Mouse (Mus musculus): Measurements from ENCODE around the gene Gm45713. TPM values are rescaled to one million over a fixed set of nuclear protein-coding genes. Genes with fewer than 3 reads are reported as not detected.
A peak's percentile ranks its signal among the peaks of the same experiment; 100 is the strongest.

Gm45713 gene
- total and polyA plus RNA-seq, 2 experiments from 2014 or later = not detected

DNA sequence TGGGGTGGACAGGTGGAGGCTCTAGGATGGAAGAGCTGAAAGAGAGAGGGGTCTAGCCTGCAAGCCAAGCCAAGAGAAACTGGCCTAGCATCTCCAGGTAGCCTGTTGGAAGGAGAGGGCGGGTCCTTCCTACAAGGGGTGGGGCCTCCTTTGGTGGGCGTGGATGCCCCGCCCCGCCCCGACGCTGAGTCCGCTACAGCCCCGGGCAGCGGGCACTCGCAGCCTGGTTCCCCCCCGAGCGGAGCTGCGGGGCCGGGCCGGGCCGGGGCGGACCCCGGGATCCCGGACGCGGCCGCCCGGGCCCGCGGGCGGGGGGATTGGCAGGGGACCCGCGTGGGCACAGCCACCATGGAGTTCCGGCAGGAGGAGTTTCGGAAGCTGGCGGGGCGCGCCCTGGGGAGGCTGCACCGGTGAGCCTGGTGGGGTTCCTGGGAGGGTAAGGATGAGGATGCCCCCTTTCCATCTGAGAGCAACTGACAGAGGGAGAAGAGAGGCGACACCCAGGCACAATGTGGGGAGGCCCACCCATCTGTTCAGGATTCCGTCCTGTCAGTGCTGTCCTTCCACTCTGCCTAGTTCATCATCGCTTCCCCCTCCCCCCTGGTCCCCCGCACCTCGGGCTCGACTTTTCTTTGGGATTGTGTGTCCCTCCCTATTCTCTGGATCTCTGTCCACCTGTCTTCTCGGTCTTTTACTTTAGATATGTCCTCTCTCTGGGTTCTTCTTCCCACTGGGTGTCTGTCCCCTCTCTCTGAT is 27.9 kb upstream of the Gm45713 start, which contains the start of gene Slc17a7:
Gene Slc17a7 (plus strand): TSS at position 215 of the 756 bp plus-strand sequence.
- H3K4me1 ChIP-seq (ENCODE audit: insufficient read depth) = peaks cover 6% of the 10 kb centered on the region; the same call in 1 of the 2 replicates
- H3K27me3 ChIP-seq (ENCODE audit: insufficient read depth, low read length) = peaks cover 14% of the 10 kb centered on the region
- ATAC-seq (no peak), DNase-seq (no peak)
- H3K9me3 ChIP-seq (ENCODE audit: low read length) = no peaks in the 10 kb centered on the region
- peak within 1 kb of the TSS; percentile 62 for H3K4me2 ChIP-seq (ENCODE audit: low read depth)
- peak within 1 kb of the TSS; percentile 75 for H3K27ac ChIP-seq (ENCODE audit: low read depth, low read length)
- 2% methylated on average over 39 of the region's 41 CpGs for whole genome bisulfite sequencing
- H3K36me3 ChIP-seq (ENCODE audit: insufficient read depth) = peaks cover 13% of the 10 kb centered on the region; the same call in 1 of the 2 replicates
- peak within 1 kb of the TSS; percentile 47 for H3K4me3 ChIP-seq (ENCODE audit: low read depth, low read length)
- no peak for TF ChIP-seq CTCF (IDR thresholded peaks at IDR 0.05; ENCODE audit: low read depth)
- H3K9ac ChIP-seq = peak within 1 kb of the TSS; percentile 59

DNA sequence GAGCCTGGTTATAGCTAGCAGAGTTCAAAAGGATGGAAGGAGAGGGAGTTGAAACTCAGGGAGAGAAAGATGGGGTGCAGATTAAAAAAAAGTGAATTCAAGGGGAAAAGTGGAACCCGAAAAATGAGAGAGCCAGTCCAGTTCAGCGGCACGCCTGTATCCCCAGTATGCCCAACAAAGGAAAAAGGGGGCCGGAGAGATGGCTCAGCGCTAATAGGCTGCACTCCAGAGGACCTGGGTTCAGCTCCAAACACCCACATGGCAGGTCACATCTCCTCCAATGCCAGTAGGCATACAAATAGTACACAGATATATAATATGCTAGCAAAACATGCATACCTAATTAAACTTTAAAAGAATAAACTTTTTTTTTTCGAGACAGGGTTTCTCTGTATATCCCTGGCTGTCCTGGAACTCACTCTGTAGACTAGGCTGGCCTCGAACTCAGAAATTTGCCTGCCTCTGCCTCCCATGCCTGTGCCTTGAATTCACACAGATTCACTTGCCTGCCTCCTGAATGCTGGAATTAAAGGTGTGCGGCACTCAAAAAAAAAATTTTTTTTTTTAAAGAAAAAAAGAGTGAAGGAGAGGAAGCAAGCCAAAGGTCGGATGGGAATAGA is 27.1 kb upstream of the Gm45713 start:
- TF ChIP-seq CTCF (IDR thresholded peaks at IDR 0.05; ENCODE audit: low read depth) = no peak
- peaks cover 6% of the 10 kb centered on the region; the same call in 1 of the 2 replicates for H3K4me1 ChIP-seq (ENCODE audit: insufficient read depth)
- H3K27me3 ChIP-seq (ENCODE audit: insufficient read depth, low read length) = peaks cover 12% of the 10 kb centered on the region
- 73% methylated on average over 9 of the region's 9 CpGs for WGBS
- H3K9me3 ChIP-seq (ENCODE audit: low read length) = no peaks in the 10 kb centered on the region
- no peak overlapping the region for H3K27ac ChIP-seq (ENCODE audit: low read depth, low read length)
- ATAC-seq = no peak
- H3K4me2 ChIP-seq (ENCODE audit: low read depth) = no peak overlapping the region
- peaks cover 21% of the 10 kb centered on the region; the same call in 1 of the 2 replicates for H3K36me3 ChIP-seq (ENCODE audit: insufficient read depth)
- no peak overlapping the region for H3K9ac ChIP-seq
- peak overlapping the region; percentile 47; the same call in 1 of the 2 replicates for H3K4me3 ChIP-seq (ENCODE audit: low read depth, low read length)
- no peak for DNase-seq

DNA sequence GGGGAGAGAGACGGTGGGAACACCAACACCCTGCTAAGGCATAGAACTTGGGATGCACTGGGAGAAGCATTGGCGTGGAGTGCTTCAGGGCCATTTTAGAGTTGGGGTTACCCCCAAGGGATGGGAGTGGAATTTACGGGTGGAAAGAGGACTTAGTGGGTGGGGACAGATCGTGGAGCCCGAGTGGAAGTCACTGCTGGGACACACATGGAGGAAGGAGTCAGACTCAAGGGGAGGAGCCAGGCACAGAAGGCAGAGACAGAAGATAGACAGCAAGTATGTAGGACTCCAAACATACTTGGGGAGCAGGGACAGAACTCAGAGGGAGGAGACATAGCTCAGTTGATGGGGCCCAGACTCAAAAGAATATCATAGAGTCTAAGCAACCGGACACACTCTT is 26.5 kb upstream of the Gm45713 start:
- Histone ChIP-seq H3K36me3 (ENCODE audit: insufficient read depth) (peaks cover 23% of the 10 kb centered on the region; the same call in 1 of the 2 replicates), H3K4me1 (ENCODE audit: insufficient read depth) (peaks cover 6% of the 10 kb centered on the region; the same call in 1 of the 2 replicates), H3K9ac (peak overlapping the region; percentile 22; the same call in 1 of the 2 replicates), H3K4me3 (ENCODE audit: low read depth, low read length) (peak overlapping the region; percentile 35), H3K4me2 (ENCODE audit: low read depth) (peak overlapping the region; percentile 65), H3K27me3 (ENCODE audit: insufficient read depth, low read length) (peaks cover 6% of the 10 kb centered on the region), H3K9me3 (ENCODE audit: low read length) (no peaks in the 10 kb centered on the region), H3K27ac (ENCODE audit: low read depth, low read length) (peak overlapping the region; percentile 57; the same call in 1 of the 2 replicates)
- WGBS = 20% methylated on average over 6 of the region's 6 CpGs
- no peak for TF ChIP-seq CTCF (IDR thresholded peaks at IDR 0.05; ENCODE audit: low read depth)
- ATAC-seq = no peak
- no peak for DNase-seq

DNA sequence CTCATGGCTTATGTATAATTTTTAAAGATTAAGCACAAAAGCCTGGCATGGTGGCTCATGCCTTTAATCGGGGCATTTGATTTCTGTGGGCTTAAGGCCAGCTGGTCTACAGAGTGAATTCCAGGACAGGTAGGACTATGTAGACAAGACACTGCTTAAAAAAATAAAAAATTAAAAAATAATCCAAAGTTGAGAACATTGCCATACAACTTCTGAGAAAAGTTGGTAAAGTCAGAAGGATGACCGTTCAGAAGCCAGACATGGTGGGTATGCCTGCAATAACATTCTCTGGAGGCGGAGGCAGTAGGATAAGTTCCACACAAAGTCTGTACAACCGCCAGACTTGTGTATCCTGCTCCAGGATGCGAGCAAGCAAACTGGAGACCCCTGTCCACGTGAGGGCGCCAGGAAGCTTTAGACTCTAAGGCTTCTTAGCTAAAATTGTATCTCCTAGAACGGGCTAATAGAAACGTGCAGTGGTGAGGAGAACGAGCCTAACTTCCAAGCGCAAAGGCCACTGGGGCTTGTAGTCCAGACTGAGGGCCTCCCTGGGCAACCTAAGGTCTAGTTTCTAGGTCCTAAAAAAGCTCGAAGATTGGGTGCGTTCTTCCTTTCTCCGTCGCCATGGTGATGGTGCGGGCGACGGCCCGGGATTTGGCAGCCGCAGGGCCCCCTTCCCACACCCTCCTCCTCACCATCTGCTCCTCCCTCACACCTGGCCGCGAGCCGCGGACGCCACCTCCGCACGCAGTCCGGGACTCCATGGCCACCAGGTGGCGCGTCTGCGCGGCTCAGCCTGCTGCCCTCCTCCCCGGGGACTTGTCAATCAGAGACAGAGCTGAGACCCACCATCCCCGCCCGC is 25.8 kb upstream of the Gm45713 start:
- no peaks in the 10 kb centered on the region for H3K9me3 ChIP-seq (ENCODE audit: low read length)
- peaks cover 6% of the 10 kb centered on the region; the same call in 1 of the 2 replicates for H3K27me3 ChIP-seq (ENCODE audit: insufficient read depth, low read length)
- ATAC-seq (peak; percentile 95), DNase-seq (peak; percentile 95)
- 4% methylated on average over 35 of the region's 35 CpGs for WGBS
- peak overlapping the region; percentile 22; the same call in 1 of the 2 replicates for H3K9ac ChIP-seq
- H3K4me3 ChIP-seq (ENCODE audit: low read depth, low read length) = peak overlapping the region; percentile 35
- peaks cover 23% of the 10 kb centered on the region; the same call in 1 of the 2 replicates for H3K36me3 ChIP-seq (ENCODE audit: insufficient read depth)
- peak overlapping the region; percentile 65 for H3K4me2 ChIP-seq (ENCODE audit: low read depth)
- peak overlapping the region; percentile 57; the same call in 1 of the 2 replicates for H3K27ac ChIP-seq (ENCODE audit: low read depth, low read length)
- peaks cover 6% of the 10 kb centered on the region; the same call in 1 of the 2 replicates for H3K4me1 ChIP-seq (ENCODE audit: insufficient read depth)
- peak; percentile 92 for TF ChIP-seq CTCF (IDR thresholded peaks at IDR 0.05; ENCODE audit: low read depth)

DNA sequence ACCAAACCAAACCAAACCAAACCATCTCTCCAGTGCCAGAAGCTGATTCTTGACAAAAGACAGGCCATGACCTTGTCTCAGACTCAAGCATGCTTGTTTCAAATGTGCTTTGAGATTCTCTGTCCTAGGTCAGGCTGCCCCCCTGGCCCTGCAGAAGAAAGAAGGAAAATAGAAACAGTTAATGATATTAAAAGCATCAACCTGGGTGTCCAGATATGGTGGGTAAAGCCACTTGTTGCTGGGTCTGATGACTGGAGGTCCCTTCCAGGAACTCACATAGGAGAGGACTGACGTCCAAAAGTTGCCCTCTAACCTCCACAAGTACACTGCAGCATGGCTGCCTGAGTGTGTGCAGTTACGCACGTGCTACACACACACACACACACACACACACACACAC is 24.8 kb upstream of the Gm45713 start:
- H3K9ac ChIP-seq = no peak overlapping the region
- ATAC-seq (no peak), DNase-seq (no peak)
- peaks cover 6% of the 10 kb centered on the region; the same call in 1 of the 2 replicates for H3K27me3 ChIP-seq (ENCODE audit: insufficient read depth, low read length)
- 88% methylated on average over 3 of the region's 3 CpGs for WGBS
- no peaks in the 10 kb centered on the region for H3K9me3 ChIP-seq (ENCODE audit: low read length)
- H3K27ac ChIP-seq (ENCODE audit: low read depth, low read length) = no peak overlapping the region
- no peak for TF ChIP-seq CTCF (IDR thresholded peaks at IDR 0.05; ENCODE audit: low read depth)
- no peak overlapping the region for H3K4me2 ChIP-seq (ENCODE audit: low read depth)
- H3K36me3 ChIP-seq (ENCODE audit: insufficient read depth) = peaks cover 23% of the 10 kb centered on the region; the same call in 1 of the 2 replicates
- H3K4me3 ChIP-seq (ENCODE audit: low read depth, low read length) = no peak overlapping the region
- H3K4me1 ChIP-seq (ENCODE audit: insufficient read depth) = peaks cover 6% of the 10 kb centered on the region; the same call in 1 of the 2 replicates

DNA sequence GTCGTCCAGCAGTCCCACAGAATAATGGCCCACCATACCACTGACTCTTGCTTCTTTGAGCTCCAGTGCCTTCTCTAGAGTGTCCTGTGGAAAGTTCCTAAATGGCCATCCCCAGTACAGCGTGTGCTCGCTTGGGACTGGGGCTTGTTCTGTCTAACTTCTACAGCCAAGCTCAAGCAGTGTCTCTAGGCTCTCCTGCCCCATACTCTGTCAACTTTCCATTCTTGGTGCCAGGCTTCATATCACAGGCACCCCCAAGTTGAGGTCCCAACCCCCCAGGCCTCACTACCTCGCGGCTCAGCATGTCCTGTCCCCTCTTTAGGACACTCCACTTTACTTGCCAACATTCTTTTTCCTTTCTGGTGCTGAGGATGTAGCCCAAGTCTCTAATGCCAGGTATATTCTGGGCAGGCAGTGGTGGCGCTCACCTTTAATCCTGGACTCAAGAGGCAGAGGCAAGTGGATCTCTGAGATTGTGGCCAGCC is 24.3 kb upstream of the Gm45713 start:
- Histone ChIP-seq H3K4me1 (ENCODE audit: insufficient read depth) (peaks cover 7% of the 10 kb centered on the region), H3K9ac (no peak overlapping the region), H3K9me3 (ENCODE audit: low read length) (no peaks in the 10 kb centered on the region), H3K27me3 (ENCODE audit: insufficient read depth, low read length) (peaks cover 6% of the 10 kb centered on the region; the same call in 1 of the 2 replicates), H3K4me2 (ENCODE audit: low read depth) (no peak overlapping the region), H3K36me3 (ENCODE audit: insufficient read depth) (peaks cover 23% of the 10 kb centered on the region; the same call in 1 of the 2 replicates), H3K4me3 (ENCODE audit: low read depth, low read length) (no peak overlapping the region), H3K27ac (ENCODE audit: low read depth, low read length) (no peak overlapping the region)
- 91% methylated on average over 6 of the region's 6 CpGs for WGBS
- TF ChIP-seq CTCF (IDR thresholded peaks at IDR 0.05; ENCODE audit: low read depth) = no peak
- no peak for ATAC-seq
- DNase-seq = no peak
